Mouse (Mus musculus): ENCODE data around the gene Ryk.

Gene Ryk

GRCm38 (mm10) chr9:102834742-102835591, at the start of gene Ryk:
Gene Ryk (plus strand): TSS chr9:102834917.
- DNase-seq (ENCODE audit: low spot score) = peak; percentile 67

GRCm38 (mm10) chr9:102789491-102789890, 45.2 kb upstream of the Ryk start:
- DNase-seq (ENCODE audit: low spot score) = no peak

- no peak for DNase-seq (ENCODE audit: low spot score)
These were observed 42.9 kb upstream of the Ryk start for GRCm38 (mm10) chr9:102791845-102792244.

DNA sequence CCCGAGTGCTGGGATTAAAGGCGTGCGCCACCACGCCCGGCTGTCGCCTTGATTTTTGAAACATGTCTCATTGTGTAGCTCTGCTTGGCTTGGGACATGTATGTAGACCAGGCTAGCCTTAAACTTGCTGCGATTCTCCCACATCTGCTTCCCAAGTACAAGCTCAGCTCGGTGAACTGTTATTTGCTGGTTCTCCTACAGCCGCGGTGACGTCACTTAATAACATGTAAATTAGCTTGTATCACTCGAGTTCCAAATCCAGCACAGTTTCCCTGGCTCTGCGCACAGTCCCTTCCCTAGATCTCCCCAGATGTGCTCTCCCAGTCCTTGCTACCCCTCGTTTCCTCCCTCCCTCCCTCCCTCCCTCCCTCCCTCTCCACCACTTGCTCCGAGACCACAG, 41.9 kb upstream of the Ryk start:
- DNase-seq (ENCODE audit: low spot score) = no peak

DNA sequence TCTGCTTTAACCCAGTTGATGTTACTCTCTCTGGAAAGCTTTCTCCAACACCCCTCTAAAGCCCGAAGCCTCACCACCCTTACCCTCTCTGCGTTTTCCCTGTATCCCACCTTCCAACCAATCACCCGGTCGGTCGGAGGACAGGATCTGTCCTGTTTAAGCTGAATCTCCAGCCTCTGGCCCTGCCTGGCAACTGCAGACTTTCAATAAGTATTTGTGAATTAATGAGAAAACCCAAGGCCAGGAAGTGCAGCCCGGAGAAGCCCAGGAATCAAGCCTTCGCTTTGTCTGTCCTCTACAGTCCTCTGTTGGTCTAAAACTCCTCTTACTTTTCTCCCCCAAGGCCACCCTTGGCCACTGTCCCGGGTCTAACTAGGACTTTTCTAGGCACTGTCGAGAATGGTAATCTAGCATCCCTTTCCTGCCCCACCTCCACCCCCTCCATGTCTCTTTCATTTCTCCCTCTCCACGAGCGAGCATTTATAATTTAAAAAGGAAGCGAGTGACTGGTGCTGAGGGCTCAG, 41.4 kb upstream of the Ryk start:
- no peak for DNase-seq (ENCODE audit: low spot score)

GRCm38 (mm10) chr9:102798406-102798805, 36.3 kb upstream of the Ryk start:
- DNase-seq (ENCODE audit: low spot score) = no peak

DNA sequence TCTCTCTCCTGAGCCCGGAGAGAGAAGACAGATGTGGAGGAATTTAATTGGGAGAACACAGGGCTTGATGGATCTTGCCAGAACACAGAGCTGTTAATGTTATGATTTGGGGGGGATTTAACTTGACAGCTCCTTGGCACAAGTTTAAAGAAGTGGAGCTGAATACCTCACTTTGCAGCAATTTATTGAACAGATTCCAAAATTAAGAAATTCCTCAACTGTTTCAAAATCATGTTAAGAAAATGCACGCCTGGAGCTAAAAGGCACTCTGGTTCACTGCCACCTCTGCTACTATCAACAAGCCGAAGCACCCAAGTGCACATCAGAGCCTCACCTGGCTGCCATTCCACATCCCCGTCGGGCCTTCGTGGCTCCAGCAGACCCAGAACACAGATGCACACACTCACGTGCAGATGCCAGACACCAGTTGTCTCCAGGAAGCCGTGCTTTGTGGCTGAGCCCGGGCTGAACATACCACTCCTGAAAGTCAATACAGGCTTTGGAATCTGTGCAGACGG, 28.6 kb upstream of the Ryk start:
- DNase-seq (ENCODE audit: low spot score) = no peak

DNA sequence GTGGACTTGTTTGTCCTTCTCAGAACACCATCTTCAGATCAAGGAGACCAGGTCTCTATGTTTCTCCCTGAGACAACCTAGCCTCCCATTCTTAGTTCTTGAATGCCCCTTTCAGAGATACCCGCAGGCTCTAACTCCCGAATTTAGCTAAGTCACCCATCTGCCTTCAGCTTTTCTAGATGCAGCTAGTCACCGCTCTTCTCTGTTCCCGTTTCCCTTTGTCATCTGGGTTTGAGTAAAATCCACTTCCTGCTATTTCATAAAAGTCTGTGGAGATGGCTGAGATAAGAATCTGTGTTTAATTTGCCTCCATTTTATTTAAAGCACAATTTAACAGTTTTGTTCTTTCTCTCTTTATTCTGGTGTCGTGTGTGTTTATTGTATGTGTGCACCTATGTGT, 23.5 kb upstream of the Ryk start:
- DNase-seq (ENCODE audit: low spot score) = no peak

DNA sequence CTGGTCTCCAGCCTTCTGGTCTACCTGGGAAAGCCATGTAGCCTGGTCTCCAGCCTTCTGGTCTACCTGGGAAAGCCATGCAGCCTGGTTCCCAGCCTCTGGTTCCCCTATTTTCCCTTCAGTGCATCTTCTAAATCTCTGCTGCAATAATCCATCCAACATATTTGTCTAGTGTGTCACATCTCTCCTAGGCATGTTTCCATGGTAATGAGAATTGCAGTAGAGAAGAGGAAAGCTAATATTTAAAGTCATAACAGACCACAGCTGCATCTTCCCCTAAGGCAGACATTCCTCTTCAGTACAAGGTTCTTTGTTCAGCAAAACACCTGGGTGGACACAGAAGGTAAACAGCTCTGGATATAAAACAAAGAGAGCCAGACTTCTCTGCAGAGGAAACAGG, 16.5 kb upstream of the Ryk start:
- no peak for DNase-seq (ENCODE audit: low spot score)

- no peak for DNase-seq (ENCODE audit: low spot score)
These were observed 6.1 kb upstream of the Ryk start for GRCm38 (mm10) chr9:102828604-102829003.

GRCm38 (mm10) chr9:102831541-102831940, 3.2 kb upstream of the Ryk start:
- DNase-seq (ENCODE audit: low spot score) = no peak

GRCm38 (mm10) chr9:102834414-102834741, 339 bp upstream of the Ryk start:
- DNase-seq (ENCODE audit: low spot score) = no peak

GRCm38 (mm10) chr9:102836279-102836678, 1.6 kb downstream of the Ryk start:
- DNase-seq (ENCODE audit: low spot score) = no peak

DNA sequence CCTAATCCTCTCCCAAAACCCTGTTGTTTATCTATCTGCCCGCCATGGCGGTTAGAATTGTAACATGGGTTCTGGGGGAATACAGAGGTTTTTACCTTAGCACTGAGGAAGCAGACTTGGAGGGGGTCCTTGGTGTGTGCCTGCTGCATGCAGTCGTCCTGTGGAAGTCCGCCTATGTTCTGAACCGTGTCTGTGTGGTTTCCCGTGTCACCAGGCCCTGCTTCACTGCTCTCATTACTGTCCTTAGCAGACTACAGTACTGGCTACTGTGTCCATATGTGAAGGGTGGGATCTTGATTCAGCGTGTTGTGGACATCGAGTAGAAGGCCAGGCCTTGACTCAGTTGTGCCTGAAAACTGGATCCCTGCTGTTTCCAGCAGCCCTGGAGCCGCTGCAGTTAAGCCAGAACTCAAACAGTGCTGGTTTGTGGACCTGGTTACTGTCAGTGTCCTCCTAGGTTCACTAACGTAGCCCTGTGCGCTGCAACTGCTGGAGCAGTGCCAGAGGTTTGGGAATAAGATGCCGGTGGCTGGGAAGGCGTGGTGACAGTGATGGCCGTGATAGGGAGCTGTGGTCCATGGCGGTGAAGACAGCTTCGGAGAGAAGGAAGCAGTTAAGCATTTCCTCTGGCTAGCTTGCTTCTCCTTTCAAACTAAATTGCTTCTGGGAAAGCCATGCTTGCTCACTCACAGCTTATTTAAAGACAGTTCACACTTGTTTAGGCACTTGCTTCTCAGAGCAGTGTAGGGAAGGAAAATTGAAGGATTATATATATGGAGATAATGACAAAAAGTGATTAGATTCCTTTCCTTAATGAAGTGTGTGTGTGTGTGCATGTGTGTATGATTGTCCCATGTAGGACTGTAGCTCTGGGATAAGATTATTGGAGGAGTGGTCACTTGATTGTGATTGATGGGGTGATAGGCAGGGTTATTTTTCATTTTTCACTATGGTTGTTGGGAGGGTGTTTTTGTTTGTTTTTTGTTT, 6.4 kb downstream of the Ryk start:
- peak; percentile 38 for DNase-seq (ENCODE audit: low spot score)

GRCm38 (mm10) chr9:102841832-102842231, 7.1 kb downstream of the Ryk start:
- DNase-seq (ENCODE audit: low spot score) = no peak

DNA sequence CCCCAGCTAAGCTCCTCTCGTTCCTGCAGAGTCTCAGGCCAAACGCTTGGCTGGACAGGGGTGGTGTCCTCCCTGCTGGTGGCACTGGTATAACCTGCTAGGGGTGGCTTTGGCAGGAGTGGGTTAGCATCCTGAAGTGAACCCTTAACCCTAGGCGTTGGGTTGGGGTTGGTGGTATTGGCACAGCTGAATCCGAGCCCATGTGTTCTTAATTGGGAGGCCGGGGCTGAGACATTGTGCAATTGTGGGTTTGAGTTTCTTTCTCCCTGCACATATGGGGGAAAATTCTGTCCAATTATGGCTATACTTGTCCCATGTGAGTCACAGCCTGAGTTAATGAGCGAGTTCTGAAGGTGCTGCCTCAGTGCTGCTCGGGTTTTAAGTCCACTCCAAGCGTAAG, 7.8 kb downstream of the Ryk start:
- no peak for DNase-seq (ENCODE audit: low spot score)

DNA sequence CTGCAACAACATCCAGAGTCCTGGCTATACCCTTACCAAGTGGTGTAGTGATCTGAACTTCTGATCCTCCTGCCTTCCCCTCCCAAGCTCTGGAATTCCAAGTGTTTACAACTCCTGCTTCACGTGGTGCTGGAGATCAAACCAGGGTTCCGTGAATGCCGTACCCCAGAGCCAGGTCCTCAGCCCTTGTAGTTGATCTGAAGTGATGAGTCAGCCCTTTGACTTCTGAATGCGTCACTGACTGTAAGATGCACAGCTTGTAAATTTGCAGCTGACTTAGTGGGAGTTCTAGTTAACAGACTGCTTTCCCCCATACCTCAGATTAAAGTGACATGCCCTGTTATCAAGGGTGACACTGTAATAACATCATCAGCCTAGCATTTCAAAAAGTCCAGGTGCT, 8.9 kb downstream of the Ryk start:
- no peak for DNase-seq (ENCODE audit: low spot score)

- DNase-seq (ENCODE audit: low spot score) = no peak
These were observed 11.1 kb downstream of the Ryk start for GRCm38 (mm10) chr9:102845851-102846250.

- DNase-seq (ENCODE audit: low spot score) = no peak
These were observed 11.6 kb downstream of the Ryk start for GRCm38 (mm10) chr9:102846348-102846747.

GRCm38 (mm10) chr9:102852076-102853022, 17.6 kb downstream of the Ryk start:
- DNase-seq (ENCODE audit: low spot score) = no peak

DNA sequence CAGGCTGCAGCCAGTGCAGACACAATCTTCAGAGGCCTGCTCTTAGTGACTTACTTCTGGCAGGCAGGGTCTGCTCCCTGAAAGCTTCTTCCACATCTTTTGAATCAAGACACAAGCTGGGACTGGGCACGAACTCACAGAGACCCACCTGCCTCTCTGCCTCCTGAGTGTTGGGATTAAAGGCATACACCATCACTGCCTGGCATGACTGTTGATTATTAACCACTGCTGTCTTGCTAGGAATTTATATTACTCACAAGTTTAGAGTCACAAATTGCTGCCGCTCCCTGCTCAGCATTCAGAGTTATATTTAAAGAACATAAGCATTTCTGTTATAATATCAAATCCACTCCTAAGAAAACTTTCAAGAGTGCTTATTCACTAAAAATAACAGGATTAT, 23.1 kb downstream of the Ryk start:
- DNase-seq (ENCODE audit: low spot score) = no peak
